Mouse (Mus musculus) gastrocnemius, postnatal 14 days (tissue): ENCODE measurements around the gene Slc4a2. TPM values are rescaled to one million over a fixed set of nuclear protein-coding genes. Genes with fewer than 3 reads are reported as not detected.

ENCODE experiments used
- DNase-seq: peaks from one replicate; pipeline ENCODE4 v3.0.0; 2021; ENCODE audit warnings: mixed read lengths
- intact Hi-C: fragments of 180-260 bp; cut with DNase I; formaldehyde crosslinking; loops from one replicate; pipeline ENCODE4 v1.15.1; 2025; ENCODE audit warnings: low total_unique reads
- total RNA-seq, 2 experiments: library from RNA; stranded (reverse); gene quantifications; 2 replicates each; pipeline ENCODE4 v1.2.3; 2021

Slc4a2 gene
- total RNA-seq, 2 experiments from 2014 or later: 21.7 to 22.8 TPM

GRCm38 (mm10) chr5:24452030-24452690, 28.5 kb downstream of the Slc4a2 start, which contains the start of gene Agap3:
Gene Agap3 (plus strand): TSS chr5:24452177.
- intact Hi-C loops: no loop called here
- peak; percentile 46 for DNase-seq

GRCm38 (mm10) chr5:24452691-24453233, 29.1 kb downstream of the Slc4a2 start:
- DNase-seq: peak; percentile 47

GRCm38 (mm10) chr5:24453283-24453984, 29.8 kb downstream of the Slc4a2 start:
- intact Hi-C loops: no loop called here
- DNase-seq: no peak

More at GRCm38 (mm10) chr5:24452691-24453233, 29.1 kb downstream of the Slc4a2 start:
- intact Hi-C loops: no loop called here

GRCm38 (mm10) chr5:24453985-24454303, 30.3 kb downstream of the Slc4a2 start:
- no peak for DNase-seq
- intact Hi-C loops: no loop called here

DNA sequence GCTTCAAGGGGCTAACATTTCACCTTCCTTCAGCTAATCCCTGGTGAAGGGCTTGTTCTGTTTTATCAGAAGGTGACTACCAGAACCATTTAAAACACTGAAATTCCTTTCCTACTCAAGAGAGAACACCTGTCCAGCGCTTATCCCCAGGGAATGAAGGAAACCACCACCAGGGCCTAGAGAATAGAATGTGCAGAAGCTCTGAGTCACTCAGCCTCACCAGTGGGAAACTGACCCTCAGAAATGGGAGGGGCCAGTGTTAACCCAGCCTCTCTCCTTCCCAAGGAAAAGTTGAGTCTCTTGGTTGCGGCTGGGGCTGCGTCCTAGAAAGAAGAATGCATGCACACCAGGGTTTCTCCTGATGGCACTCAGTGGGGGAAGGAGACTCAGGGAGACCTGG, 31.4 kb downstream of the Slc4a2 start:
- intact Hi-C loops: no loop called here
- DNase-seq: no peak

GRCm38 (mm10) chr5:24455613-24456012, 32.0 kb downstream of the Slc4a2 start:
- DNase-seq: no peak
- intact Hi-C loops: no loop called here

- no peak for DNase-seq
- intact Hi-C loops: no loop called here
Measured at GRCm38 (mm10) chr5:24466762-24467161, 43.1 kb downstream of the Slc4a2 start.

GRCm38 (mm10) chr5:24470600-24470999, 47.0 kb downstream of the Slc4a2 start:
- DNase-seq: peak; percentile 75
- intact Hi-C loops: loop anchor here (5.0 kb wide), 1 partner anchor 53 kb away; no protein-coding TSS in a partner anchor

- intact Hi-C loops: loop anchor here (5.0 kb wide), 1 partner anchor 56 kb away; no protein-coding TSS in a partner anchor
- DNase-seq: no peak
Measured at GRCm38 (mm10) chr5:24472884-24473619, 49.4 kb downstream of the Slc4a2 start.

DNA sequence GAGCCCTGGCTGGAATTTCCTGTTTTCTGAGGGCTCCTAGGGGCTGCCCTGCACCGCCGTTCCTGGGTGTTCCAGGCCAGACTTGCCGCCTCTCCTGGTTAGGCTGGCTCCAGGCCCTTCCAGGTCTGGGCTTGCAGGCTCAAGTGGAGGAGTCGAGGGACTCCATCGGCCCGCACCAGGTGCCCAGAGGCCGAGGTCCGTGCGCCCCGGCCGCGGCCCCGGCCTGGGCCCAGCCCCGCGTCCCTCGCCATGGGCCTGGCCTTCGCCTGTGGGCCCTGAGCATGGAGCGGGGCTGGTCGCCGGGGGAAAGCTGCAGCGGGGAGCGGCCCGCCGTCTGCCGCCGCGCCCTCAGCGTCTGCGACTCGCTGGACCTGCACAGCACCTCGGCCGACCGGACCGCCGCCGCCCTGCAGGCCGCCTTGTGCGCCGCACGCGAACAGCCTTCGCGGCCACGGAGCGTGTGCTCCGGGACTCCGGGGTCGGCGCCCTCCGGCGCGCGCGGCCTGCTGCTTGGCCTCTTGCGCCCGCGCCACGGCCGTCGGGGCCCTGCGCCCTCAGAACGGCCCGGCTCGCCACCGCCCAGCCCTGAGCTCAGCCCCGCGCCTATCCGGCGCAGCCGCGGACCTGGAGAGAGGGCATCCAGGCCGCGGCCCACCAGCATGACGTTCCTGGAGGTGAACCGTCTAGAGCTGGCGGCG, 50.5 kb downstream of the Slc4a2 start:
- intact Hi-C loops: loop anchor here (5.0 kb wide), 1 partner anchor 57 kb away; no protein-coding TSS in a partner anchor
- DNase-seq: no peak

DNA sequence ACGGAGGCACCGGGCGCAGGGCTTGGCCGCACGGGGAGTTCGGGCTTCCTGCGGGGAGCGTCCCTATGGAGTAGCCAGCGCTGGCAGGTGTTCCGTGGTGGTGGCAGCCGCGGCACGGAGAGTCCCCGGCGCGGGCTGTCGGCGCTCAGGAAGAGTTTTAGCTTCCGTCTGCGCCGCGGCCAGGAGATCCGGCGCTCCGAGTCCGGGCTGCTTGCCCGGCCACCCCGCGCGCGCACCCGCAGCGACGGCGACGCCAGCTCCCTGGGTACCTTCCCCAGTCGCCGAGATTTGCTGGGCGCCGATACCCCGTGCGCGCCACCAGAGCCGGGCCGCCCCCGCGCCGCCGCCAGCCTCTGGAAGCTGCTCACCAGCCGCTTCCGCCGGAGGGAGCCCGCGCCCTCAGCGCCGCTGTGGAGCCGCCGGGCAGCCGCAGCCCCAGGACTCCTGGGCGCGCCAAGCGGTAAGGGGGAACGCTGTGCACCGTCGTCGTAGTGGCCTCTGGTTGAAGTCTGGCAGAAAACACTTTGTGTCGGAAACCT, 51.2 kb downstream of the Slc4a2 start:
- DNase-seq: peak; percentile 55
- intact Hi-C loops: loop anchor here (5.0 kb wide), 1 partner anchor 57 kb away; no protein-coding TSS in a partner anchor

GRCm38 (mm10) chr5:24475476-24476241, 52.0 kb downstream of the Slc4a2 start:
- intact Hi-C loops: no loop called here
- no peak for DNase-seq

GRCm38 (mm10) chr5:24477909-24478308, 54.3 kb downstream of the Slc4a2 start:
- intact Hi-C loops: no loop called here

DNA sequence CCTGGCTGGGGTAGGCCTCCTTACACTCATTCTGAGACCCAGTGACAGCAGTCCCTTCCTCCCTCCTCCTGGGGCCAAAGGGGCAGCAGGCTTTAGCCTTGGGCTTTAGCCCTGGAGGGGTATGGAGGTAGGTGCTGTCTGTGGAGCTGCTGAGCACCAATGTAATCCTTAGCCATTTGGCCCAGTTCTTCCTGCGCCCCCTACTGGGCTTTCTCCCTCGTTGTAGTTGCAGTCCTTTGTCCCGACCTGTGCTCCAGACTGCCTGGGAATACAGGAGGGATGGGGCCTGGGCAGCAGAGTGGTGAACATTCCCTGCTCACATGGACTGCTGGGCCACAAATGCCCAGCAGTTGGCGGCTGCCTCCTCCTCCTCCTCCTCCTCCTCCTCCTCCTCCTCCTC, 58.0 kb downstream of the Slc4a2 start:
- intact Hi-C loops: loop anchor here (5.0 kb wide), 2 partner anchors 46 to 171 kb away; partner anchors contain the start of gene Gbx1

More at GRCm38 (mm10) chr5:24477909-24478308, 54.3 kb downstream of the Slc4a2 start:
- DNase-seq: no peak

GRCm38 (mm10) chr5:24482247-24483079, 58.8 kb downstream of the Slc4a2 start:
- intact Hi-C loops: loop anchor here (5.0 kb wide), 2 partner anchors 45 to 170 kb away; partner anchors contain the start of gene Gbx1

More for the DNA sequence above, 58.0 kb downstream of the Slc4a2 start:
- peak; percentile 70 for DNase-seq

GRCm38 (mm10) chr5:24483326-24483725, 59.7 kb downstream of the Slc4a2 start:
- intact Hi-C loops: loop anchor here (5.0 kb wide), 2 partner anchors 44 to 169 kb away; partner anchors contain the start of gene Gbx1
- DNase-seq: peak; percentile 55

More at GRCm38 (mm10) chr5:24482247-24483079, 58.8 kb downstream of the Slc4a2 start:
- no peak for DNase-seq

DNA sequence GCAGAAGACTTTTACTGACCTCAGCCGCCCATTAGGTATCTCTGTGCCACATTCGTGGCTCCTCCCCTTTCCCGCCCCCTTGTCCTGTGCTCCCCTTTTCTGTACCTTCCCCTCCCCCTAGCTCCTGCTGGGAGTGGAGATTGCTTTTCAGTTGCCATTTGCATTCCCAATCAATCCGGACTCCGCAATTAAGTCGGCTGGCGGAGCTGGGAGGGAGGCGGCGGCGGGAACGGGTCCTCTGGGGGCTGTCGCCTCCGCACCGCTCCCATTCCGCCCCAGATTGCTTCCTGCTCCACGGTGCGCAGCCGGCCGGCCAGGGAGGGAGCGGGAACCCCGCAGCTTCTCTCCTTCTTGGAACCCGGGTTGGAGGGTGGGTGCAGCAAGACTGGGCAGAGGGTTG, 61.3 kb downstream of the Slc4a2 start:
- intact Hi-C loops: loop anchor here (5.0 kb wide), 2 partner anchors 42 to 167 kb away; partner anchors contain the start of gene Gbx1
- DNase-seq: no peak
